Mouse (Mus musculus): ENCODE measurements around the gene Pam. TPM values are rescaled to one million over a fixed set of nuclear protein-coding genes. Genes with fewer than 3 reads are reported as not detected.
A peak's percentile ranks its signal among the peaks of the same experiment; 100 is the strongest.

Gene Pam
- total RNA-seq, 2 experiments from 2014 or later, result 61.1 to 72.7 TPM

DNA sequence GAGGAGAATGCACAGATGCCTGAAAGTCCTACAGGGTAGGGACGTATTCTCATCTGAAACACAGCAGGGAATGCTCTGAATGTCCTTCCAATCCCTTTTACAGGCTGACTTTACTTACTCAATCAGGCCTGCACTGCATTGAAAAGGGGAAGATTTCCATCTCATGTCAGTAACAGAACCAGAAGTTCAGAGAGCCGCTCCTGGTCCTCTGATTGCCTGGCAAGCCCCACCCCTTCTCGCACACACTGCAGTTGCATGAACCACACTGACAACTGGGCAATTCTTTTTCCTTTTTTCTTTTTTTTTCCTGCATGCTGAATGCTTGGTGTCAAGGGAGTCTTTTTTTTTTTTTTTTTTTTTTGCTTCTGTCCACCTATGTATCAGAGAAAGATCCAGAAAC is 11.9 kb downstream of the Pam start:
- DNase-seq, result no peak
- intact Hi-C loops (cut with DNase I; ENCODE audit: low total_unique reads), result no loop called here

DNA sequence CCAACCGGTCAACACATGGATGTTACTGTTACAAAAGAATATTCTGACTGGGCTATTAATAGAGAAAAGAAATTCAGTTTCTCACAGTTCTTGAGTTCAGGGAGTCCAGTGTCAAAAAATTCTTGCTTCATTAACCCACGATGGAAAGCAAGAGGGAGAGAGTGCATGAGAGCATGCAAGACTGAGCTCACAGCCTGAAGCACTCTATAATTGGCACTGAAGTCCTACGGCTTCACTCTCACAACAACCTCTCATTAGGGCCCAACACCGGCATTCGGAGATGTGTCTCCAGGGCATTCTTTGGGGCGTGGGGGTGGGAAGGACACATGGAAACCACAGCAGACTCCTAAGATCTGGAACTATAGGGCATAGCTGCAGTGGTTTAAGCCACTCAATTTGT is 12.5 kb downstream of the Pam start:
- intact Hi-C loops (cut with DNase I; ENCODE audit: low total_unique reads), result no loop called here
- no peak for DNase-seq

DNA sequence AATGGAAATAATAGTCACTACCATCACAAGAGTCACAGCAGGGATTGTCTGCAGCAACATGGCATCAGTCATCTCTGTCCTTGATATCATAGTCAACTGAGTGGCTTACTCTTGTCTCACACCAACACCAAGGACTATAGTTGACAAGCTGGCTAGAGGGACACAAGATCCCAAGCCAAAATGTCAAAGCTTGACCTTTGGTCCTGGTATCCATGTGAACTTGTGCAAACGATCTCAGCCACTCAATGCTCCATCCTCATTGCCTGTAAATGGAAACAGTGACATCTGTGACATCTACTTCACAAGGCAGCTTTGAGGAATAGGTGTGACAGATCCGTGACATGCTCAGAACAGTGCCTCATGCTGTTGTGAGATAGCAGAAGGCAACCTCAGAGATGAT is 15.0 kb downstream of the Pam start:
- intact Hi-C loops (cut with DNase I; ENCODE audit: low total_unique reads), result no loop called here
- DNase-seq, result no peak

DNA sequence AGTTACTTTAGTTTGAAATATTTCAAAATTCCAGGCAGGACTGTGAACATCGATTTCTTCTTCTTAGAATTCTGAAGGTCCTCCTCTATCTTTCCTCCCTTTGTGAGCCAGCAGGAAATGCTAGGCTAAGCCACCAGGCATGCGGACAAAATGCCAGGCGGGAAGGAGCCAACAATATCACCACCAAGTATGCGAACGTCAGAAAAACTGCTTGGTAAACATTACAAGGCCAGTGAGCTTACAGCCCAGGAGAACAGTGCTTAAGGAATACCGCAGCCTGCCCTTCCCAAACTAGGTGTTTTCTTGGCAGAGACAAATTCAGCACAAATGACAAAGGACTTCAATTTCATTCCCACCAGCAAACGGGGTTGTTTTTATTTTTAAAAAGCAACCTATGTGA is 15.8 kb downstream of the Pam start:
- intact Hi-C loops (cut with DNase I; ENCODE audit: low total_unique reads), result no loop called here
- peak; percentile 40 for DNase-seq

DNA sequence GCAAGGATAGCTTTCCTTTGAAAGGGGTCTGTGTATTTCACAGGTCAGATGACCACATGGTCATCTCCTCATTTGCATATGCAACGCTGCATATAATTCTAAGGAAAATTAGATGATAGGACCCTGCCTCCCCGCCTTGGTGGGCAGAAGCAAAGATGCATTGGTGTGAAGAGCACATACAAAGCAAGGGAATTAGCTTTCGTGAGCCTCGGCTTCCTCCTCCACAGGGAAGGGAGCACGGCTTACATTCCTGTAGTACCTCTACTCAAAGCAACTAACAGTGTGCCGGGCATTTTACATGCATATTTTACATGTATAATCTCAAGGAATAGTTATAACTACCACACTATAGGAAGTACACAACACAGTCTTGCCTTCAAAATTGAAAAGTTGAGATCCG is 16.7 kb downstream of the Pam start:
- intact Hi-C loops (cut with DNase I; ENCODE audit: low total_unique reads), result no loop called here
- no peak for DNase-seq

DNA sequence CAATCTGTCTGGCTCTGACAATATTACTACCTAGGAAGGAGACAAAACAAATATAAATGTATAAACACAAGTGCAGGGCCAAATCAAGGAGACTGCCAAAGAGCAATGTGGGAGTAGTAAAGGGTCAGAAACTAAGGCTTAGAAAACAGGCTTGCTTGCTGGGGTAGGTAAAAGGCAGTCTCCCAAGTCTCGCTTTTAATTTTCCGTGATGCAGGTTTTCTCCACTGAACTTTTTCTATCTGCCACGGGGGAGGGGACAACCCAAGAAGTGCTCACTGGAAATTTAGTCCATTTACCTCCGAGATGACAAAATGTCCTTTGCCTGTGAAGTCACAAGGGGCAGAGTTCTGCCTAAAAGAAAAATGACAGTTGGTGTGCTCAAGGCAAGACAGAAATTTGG is 21.6 kb downstream of the Pam start:
- no peak for DNase-seq
- intact Hi-C loops (cut with DNase I; ENCODE audit: low total_unique reads), result no loop called here

DNA sequence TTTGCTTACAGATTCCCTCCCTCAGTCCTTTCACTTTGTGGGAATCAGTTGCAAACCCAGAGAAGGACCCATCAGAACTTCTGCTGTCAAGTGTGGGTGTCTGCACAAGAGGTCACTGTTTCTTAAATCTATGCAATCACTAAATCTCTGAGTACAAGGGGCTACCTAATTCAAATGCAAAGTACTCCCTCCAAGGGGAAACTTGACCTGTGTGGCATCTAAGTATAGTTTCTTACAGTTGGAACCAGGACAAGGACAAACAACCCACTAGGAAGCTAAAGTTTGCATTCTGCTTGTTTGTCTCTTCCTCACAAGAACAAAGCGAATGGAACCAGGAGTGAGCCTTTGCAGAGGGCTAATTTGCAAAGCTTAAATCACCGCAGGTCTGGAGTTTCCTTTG is 22.3 kb downstream of the Pam start:
- DNase-seq, result no peak
- intact Hi-C loops (cut with DNase I; ENCODE audit: low total_unique reads), result no loop called here

DNA sequence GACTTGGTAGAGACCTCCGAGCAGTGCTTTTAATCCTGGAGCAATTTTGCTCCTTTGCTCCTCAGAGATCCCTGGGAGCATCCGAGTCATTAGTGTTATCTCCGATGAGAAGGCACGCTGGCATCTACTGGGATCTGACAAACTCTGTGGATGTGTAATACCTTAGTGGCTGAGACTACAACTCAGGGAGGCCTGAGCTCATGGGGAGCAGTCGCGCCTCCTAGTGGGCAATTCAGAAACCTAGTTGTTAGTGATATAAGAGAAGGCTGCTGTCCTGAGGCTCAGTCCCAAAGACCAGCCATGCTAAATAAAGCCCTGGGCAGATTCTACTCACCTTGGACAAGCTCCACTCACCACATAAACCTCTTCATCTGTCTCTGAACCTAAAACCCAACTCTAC is 23.4 kb downstream of the Pam start:
- DNase-seq, result peak; percentile 14
- intact Hi-C loops (cut with DNase I; ENCODE audit: low total_unique reads), result no loop called here

DNA sequence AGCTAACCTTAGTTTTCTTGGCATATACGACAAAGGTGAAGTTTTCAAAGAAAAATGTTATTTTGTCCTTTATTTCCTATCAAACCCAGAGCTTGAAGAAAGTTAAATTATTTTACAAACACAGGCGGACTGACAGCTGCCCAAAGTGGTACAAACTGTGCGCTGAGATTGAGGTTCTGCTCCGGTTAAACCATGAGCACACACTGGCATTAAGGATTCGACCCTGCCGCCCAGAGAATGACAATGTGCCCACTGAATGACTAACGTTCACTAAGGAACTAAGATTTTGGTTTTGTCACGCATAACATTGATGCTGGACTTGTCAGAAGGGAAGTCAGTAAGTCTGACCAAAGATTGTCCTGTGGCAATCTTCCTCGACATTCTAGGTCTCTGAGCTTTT is 24.0 kb downstream of the Pam start:
- intact Hi-C loops (cut with DNase I; ENCODE audit: low total_unique reads), result no loop called here
- DNase-seq, result no peak

DNA sequence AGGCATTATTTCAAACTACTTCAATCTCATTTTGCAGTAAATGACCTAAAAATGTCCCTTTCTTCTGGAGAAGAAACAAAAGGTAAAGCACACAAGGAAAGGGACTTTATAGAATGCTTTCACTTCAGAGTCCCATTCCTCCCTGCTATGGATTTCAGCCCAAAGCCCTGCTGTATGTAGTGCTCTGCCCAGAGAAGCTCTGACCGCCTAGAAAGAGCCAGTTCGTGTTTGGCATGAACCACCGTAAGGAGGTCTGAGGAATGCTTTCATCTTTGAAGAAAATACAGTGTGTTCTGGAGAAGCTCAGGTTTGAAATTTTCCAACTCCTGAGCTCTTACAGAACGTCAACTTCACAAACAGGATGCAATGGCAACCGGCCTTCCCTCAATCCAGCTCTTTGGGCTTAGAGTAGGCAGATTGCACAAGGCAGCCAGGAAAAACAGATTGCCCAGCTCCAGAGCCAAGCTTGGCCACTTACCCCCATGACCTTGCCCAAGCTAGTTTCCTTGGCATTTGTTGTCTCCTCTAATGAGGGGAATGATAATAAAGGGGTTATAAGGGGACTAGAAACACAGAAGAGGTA is 24.6 kb downstream of the Pam start:
- DNase-seq, result no peak
- intact Hi-C loops (cut with DNase I; ENCODE audit: low total_unique reads), result no loop called here

DNA sequence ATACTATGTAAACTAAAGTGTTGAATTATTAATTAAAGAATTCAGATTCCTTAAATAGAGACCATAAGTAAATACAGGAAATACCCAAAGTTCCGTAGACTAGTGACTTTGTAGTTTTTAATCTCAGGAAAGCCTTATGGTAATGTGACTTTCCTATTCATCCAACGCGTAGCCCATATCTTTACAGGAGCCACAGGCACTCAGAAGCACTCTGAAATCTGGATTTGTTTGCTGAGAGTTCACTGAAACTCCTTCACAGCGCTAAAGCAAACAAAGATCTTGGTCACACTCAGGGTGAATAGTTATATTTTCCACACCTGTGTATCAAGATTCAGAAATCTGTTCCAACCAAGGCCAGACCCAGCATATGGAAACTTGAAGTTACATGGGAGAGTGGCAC is 27.3 kb downstream of the Pam start:
- intact Hi-C loops (cut with DNase I; ENCODE audit: low total_unique reads), result no loop called here
- DNase-seq, result no peak

DNA sequence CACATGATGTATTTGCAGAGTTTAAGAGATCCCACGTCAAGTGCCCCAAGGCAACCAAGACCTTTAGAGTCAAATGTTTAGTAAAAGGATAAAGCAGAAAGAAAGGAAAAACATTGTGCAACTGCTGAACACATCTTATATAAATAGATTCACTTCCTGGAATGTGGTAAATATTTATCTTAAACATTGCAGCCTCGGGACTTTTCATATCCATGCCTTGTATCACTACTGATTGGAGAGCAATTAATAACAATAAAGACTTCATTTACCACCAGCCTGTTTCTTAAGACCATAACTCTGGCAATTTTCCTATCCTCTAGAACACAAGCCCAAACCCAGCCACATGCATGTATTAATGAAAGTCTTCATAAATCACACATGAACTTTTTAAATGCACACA is 33.4 kb downstream of the Pam start:
- no peak for DNase-seq
- intact Hi-C loops (cut with DNase I; ENCODE audit: low total_unique reads), result no loop called here

DNA sequence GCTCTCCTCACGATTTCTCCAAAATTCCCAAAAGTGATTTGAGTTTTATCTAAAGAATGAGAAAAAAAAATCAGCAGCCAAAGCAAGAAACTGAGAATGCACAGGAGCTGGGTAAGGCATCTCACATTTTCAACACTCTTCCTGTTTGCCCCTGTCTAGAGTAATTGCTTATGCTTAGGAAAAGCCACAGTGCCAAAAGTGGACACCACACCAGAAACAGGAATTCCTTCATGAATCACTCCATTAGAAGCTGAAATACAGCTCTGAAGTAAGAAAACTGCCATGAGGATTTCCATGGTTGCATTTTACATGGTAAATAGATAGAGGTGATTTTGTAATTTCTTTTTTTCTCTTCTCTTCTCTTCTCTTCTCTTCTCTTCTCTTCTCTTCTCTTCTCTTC is 36.0 kb downstream of the Pam start:
- DNase-seq, result no peak
- intact Hi-C loops (cut with DNase I; ENCODE audit: low total_unique reads), result no loop called here

DNA sequence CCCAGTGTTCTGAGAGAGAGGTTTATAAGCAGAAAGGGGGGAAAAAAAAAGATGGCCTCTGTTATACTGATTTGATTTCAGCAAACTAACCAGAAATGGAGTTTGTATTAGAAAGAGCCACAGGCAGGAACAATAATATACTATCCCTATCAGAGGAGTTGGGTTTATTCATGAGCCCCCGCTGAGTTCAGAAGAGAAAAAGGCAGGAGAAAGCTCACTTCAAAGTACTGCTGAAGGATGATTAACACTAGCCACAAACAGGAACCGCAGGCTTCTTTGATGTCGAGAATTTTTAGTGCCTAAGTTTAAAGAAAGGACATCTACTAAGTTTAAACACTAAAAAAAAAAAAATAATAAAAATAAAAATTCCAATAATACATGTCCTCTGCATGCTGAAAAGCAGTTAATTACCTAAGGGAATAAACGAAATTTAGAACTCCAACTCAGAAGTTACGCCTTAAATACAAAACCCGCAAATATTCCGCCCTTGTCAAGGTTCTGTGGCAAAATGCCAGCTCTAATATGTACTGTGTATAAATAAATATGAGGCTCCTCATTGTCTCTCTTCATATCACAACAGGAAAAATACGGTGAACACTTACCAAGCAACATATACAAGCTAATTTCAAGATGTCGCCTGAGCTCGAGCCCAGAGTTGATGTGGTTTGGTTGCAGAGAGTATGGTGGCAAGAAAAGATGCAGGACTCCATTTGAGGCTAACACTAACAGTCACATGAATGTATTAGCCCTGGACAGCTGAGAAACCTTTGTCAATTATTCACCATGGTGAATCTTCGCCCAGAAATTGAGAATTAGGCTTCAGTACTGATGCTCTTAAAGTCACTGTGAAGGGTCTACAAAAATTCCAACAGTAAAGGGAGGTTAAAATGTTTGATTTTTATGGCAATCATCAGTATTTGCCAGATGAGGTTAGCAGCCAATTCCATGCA is 38.2 kb downstream of the Pam start:
- intact Hi-C loops (cut with DNase I; ENCODE audit: low total_unique reads), result no loop called here
- DNase-seq, result no peak

DNA sequence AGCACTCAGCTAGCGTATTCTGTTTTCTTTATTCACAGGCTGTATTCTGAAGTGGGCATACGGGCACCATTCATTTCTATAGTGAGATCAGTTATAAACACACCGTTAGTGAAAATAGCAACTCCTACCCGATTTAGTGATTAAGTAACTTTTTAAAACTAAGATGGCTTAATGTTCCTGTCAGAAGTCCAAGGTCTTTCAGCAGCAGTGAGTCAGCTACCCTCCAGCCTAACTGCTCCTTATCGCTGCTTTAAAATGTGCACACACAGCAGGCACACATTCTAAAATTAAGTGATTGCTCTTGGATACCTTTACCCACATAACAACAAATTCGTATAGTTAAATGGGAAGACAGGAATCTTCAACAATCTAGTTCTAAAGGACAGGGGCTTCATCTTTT is 39.2 kb downstream of the Pam start:
- intact Hi-C loops (cut with DNase I; ENCODE audit: low total_unique reads), result no loop called here
- DNase-seq, result no peak

DNA sequence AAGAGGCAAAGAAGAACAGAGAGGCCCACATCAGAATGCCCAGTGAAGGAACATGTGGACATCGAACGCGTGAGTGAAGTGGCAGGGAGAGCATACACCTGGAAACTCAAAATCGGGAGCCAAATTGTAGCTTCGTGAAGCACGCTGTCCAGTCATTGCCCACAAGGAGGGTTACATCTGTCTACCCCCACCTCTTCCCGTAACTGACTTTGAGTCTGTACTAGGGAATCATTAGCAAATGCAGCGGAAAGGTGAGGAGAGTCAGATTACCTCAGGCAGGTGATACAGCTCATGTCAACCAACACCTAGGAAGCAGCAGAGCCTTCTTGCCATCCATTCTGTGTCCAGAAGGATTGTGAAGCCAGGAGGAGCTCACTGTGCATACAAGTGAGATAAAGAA is 39.9 kb downstream of the Pam start:
- intact Hi-C loops (cut with DNase I; ENCODE audit: low total_unique reads), result no loop called here
- DNase-seq, result no peak

DNA sequence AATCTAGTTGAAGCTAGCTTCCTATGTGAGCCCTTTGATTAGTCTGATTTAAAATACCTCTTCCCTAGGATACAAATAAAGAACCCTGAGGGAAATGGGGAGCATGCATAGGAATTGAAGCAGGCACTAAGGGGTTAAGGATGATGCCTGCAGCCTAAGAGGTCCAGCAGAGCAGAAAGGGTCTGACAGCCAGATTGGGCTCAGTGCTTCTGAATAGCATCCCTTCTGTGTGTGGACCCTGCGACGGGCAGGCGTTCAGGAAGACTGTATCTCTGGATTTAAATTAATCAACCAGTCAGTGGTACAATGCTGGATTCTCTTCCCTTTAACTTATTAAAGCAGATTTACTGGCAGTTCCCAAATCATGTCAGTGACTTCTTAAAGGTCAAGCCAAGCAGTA is 41.5 kb downstream of the Pam start:
- intact Hi-C loops (cut with DNase I; ENCODE audit: low total_unique reads), result no loop called here
- no peak for DNase-seq

DNA sequence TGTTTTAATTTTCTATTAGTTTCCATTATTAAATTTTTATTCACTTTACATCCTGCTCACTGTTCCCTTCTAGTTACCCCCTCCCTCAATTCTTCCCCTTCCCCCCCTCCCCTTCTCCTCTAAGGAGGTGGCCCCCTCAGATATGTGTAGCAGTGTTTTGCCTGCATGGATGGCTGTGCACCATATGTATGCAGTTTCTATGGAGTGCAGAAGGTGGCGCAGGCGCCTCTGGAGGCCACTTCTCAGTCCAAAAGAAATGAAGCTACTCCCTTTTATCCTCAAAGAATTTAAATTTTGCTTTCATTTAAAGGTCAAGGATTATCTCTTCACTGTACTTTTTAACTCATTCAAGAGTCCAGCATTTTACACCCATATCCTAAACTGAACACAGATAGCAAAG is 42.0 kb downstream of the Pam start:
- intact Hi-C loops (cut with DNase I; ENCODE audit: low total_unique reads), result no loop called here
- DNase-seq, result no peak

DNA sequence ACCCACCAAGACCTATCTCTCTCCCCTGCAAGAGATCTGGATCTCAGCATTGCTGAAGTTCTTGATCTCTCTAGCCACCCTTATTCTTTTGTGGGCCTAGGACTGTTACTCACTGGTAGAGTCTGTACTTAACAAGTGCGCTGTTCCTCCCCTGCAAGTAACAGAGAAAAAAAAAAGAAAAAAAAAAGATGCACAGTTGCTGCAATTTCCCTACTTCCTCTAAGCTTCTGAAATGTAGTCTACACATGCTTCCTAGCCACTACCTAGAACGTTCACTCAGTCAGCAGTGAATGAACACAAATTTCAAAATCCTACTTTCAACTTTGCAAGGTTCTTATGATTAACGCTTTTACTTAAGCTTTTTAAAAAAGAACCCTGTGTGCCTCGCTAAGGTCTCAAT is 42.7 kb downstream of the Pam start:
- intact Hi-C loops (cut with DNase I; ENCODE audit: low total_unique reads), result no loop called here

DNA sequence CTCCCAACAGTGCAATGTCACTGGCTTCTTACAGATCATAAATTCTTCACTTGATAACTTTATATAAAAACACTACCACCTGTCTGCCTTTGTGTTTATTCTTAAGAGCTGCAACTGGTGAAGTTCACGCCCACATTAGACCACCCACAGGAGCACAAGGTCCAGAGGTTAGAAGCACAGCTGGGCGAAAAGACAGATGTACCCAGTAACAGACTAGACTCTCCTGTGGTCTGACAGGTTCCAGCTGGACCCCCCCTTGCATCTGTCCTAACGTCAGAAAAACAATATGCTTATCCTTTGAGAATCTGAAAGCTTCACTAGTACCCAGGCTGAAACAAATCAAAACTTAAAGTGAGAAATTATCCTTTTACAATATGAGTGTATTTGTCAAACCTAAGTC is 44.4 kb downstream of the Pam start:
- intact Hi-C loops (cut with DNase I; ENCODE audit: low total_unique reads), result no loop called here
- DNase-seq, result no peak

More for the DNA sequence above, 42.7 kb downstream of the Pam start:
- DNase-seq, result no peak

DNA sequence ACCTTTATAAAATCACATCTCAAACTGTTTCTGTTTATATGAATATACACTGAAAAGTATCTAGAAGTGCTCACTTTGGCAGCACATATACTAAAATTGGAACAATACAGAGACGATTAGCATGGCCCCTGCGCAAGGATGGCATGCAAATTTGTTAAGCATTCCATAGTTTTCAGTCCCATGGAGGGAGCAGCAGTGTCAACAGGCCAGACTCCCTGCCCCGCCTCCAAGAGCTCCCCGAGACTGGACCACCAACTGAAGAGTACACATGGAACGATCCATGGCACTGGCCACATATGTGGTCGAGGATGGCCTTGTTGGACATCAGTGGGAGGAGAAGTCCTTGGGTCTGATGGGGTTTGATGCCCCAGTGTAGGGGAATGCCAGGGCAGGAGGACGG is 45.7 kb downstream of the Pam start:
- intact Hi-C loops (cut with DNase I; ENCODE audit: low total_unique reads), result no loop called here
- no peak for DNase-seq

Measured in gastrocnemius, postnatal 14 days (tissue).